Mouse (Mus musculus) left cerebral cortex, postnatal 14 days (tissue): ENCODE measurements around the gene Aspdh. TPM values are rescaled to one million over a fixed set of nuclear protein-coding genes. Genes with fewer than 3 reads are reported as not detected.

Experiments
- DNase-seq, 2 experiments: peaks; one replicate each; pipeline ENCODE4 v3.0.0; 2021 to 2022; ENCODE audit warnings: low spot score in 2 of 2, mixed read lengths in 1 of 2
- intact Hi-C: fragments of 180-260 bp; cut with DNase I; formaldehyde crosslinking; loops from one replicate; pipeline ENCODE4 v1.15.1; 2025
- total RNA-seq, 2 experiments: library from RNA; stranded (reverse); gene quantifications; 2 replicates each; pipeline ENCODE4 v1.2.3; 2021

Gene Aspdh
- total RNA-seq, 2 experiments from 2014 or later, result 11.2 to 13.4 TPM

DNA sequence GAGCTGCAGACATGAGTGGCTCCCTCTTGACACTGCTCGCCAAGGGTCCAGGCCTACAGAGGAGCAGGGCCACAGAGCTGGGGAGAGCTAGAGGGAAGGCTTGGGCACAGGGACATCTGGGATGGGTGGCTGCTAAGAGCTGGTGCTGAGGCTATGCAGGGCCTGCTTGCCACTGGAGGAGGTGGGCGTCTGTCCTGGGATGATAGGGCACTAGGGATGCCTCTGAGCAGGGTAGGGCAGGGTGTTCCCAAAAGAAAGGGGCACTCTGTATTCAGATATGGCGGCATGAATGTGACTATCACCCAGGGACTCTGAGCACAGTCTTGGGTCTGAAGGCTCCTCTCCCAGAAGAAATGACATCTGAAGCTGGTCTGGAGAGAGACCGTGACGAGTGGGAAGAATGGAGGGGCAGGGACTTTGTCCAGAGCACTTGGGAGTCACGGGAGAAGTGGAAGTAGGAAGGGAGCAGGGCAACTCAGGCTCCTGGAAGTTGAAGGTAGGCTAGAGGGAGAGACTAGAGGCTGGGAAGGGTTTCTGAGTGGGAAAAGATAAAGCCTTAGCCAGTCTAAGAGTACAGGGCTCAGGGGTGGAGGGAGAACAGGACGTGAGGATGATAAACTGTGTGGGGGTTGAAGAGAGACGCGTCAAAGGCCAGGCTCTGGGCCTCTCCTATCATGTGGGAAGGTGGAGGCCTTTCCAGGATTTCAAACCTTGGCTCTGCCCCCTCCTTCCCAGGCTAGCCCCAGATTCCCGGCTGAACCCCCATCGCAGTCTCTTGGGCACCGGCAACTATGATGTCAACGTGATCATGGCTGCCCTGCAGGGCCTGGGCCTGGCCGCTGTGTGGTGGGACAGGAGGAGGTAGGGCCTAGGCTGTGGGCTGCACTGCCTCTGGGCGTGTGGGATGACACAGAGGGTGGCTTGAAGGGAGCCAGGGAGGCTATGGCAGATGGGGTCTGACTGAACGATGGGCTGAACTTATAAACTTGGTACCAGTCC lies 4.8 kb downstream of the Aspdh start:
- intact Hi-C loops, result no loop called here
- DNase-seq, result no peak

- intact Hi-C loops, result no loop called here
- no peak for DNase-seq
Measured at GRCm38 (mm10) chr7:44470696-44471612, 5.8 kb downstream of the Aspdh start.

- no peak for DNase-seq
- intact Hi-C loops, result no loop called here
Measured at GRCm38 (mm10) chr7:44471880-44472557, 6.8 kb downstream of the Aspdh start.

GRCm38 (mm10) chr7:44472558-44472885 lies 7.3 kb downstream of the Aspdh start:
- intact Hi-C loops, result no loop called here
- no peak for DNase-seq

- DNase-seq, result no peak
- intact Hi-C loops, result no loop called here
Measured at GRCm38 (mm10) chr7:44472961-44473646, 7.9 kb downstream of the Aspdh start.

DNA sequence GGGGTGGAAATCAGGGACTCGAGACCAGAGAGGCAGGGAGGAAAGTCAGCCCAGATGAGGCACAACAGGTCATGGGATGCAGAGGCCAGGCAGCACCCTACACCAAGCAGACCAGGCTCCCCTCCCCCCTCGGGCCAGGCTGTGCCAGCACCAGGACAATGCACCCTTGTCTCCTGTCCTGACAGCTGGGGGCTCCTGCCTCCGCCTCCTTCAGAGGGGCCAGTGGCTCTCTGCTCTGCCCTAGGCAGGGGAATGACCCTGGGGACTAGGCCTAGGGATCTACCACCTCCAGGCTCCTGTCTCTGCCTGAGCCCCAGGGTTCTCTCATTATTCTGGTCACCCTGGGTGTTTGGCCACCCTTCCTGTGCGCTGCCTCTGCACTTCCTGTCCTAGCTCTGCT lies 9.2 kb downstream of the Aspdh start:
- peak; percentile 53 to 77 for DNase-seq
- intact Hi-C loops, result loop anchor here (2.0 kb wide), 1 partner anchor 20 kb away; no protein-coding TSS in a partner anchor

- intact Hi-C loops, result loop anchor here (2.0 to 5.0 kb wide), 3 partner anchors 20 to 218 kb away; partner anchors contain the start of gene Acp4
Measured at GRCm38 (mm10) chr7:44475046-44475614, 9.9 kb downstream of the Aspdh start.

GRCm38 (mm10) chr7:44482836-44483435 lies 17.7 kb downstream of the Aspdh start:
- no peak for DNase-seq
- intact Hi-C loops, result loop anchor here (5.0 kb wide), 1 partner anchor 86 kb away; no protein-coding TSS in a partner anchor

More at GRCm38 (mm10) chr7:44475046-44475614, 9.9 kb downstream of the Aspdh start:
- DNase-seq, result no peak

GRCm38 (mm10) chr7:44484109-44484508 lies 18.9 kb downstream of the Aspdh start:
- intact Hi-C loops, result loop anchor here (5.0 kb wide), 1 partner anchor 87 kb away; no protein-coding TSS in a partner anchor
- DNase-seq, result no peak

GRCm38 (mm10) chr7:44484841-44485571 lies 19.8 kb downstream of the Aspdh start:
- intact Hi-C loops, result loop anchor here (5.0 kb wide), 1 partner anchor 88 kb away; no protein-coding TSS in a partner anchor
- DNase-seq, result peak; percentile 83 to 87

DNA sequence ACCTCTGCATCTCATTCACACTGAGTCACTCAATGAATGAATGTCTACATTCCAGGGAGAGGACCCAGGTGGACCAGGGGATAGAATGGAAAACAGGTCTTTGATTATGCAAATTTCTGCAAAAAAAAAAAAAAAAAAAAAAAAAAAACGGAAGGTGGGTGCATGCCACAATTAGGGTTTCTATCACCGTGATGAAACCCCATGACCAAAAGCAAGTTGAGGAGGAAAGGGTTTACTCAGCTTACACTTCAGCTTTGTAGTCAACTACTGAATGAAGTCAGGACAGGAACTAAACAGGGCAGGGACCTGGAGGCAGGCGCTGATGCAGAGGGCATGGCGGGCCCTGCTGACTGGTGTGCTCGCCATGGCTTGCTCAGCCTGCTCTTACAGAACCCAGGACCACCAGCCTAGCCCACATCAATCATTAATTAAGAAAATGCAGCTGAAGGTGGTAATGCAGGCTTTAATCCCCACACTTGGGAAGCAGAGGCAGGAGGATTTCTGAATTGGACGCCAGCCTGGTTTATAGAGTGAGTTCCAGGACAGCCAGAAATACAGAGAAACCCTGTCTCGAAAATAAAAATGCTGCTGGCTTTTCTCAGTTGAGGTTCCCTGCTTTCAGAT lies 20.5 kb downstream of the Aspdh start:
- peak in 1 of 2 experiments; percentile 1 for DNase-seq
- intact Hi-C loops, result no loop called here

DNA sequence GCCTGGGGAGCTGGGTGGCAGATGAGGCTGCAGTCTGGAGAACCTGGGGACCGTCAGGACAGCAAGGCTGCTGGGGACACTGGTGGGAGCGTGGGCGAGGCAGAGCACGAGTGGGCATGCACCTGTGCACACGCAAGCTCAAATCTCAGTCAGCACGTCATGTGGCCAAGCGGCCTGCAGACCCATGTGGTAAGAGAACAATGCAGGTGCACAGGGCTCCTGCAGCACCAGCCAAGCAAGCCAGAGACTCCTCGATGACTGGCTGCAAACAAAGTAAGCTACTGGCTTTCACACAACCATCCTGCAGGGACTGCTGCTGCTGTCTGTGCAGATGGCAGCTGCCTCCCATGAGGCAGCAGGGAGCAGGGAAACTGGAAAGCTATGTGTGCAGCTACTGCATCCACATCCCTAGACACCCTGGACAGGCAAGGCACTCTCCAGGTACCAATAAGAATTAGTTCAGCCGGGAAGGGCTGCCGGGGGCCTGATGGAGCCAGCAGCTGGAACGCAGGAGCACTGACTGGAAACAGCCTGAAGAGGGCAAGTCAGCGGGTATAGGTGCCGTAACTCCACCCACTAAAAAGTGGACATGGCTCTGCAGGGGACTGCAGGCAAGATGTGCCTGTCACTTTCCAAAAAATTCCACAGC lies 21.9 kb downstream of the Aspdh start:
- intact Hi-C loops, result no loop called here
- no peak for DNase-seq

- DNase-seq, result no peak
- intact Hi-C loops, result no loop called here
Measured at GRCm38 (mm10) chr7:44487936-44488335, 22.7 kb downstream of the Aspdh start.

GRCm38 (mm10) chr7:44488545-44488944 lies 23.4 kb downstream of the Aspdh start:
- no peak for DNase-seq
- intact Hi-C loops, result no loop called here

DNA sequence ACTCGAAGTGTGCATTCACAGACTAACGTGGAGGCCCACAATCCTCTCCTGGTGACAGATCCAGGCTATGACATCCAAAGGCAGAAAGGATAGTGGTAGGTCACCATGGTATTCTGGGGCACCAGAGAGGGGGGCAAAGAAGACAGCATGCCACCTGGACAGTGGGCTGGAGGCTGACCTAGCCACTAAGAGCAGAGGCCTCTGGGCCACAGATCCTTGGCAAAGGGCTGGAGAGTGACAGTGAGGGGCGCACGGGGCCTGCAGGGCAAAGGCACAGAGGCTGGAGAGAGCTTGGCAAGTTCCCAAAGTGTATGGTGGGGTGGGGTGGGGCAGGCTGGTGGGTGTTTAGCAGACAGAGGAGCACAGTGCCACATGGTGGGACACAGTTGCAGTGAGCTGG lies 25.1 kb downstream of the Aspdh start:
- intact Hi-C loops, result no loop called here
- no peak for DNase-seq

DNA sequence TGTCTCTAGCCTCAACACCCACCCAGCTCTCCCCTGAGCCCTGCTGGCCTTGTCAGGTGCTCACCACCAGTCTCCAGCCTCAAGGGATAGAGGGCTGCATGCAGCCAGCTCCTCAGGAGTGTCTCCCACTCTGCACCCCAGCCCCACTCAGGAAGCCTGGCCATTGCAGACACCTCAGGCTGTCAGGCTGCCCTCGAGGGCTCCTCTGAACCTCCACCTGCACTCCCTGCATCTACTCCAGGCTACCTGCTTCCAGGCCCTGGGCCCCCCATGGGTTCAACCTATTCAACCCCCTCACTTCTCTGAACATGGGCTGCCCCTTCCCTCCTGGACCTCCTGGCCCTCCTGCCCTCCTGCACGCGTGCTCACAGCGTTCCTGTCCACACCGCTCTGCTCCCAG lies 26.2 kb downstream of the Aspdh start:
- intact Hi-C loops, result no loop called here
- no peak for DNase-seq
